Mouse (Mus musculus): ENCODE measurements around the gene Gm14147.
"Not testable (repeated sequence)": the region's sequence is repeated elsewhere in the genome, so short reads cannot be mapped to it uniquely, and the experiment has no call there.

The Gm14147 gene

GRCm38 (mm10) chr2:151097945-151098344, at the start of gene Gm14147:
Gene Gm14147 (plus strand): TSS chr2:151098245.
- not testable (repeated sequence) for DNase-seq (ENCODE audit: low spot score)

DNA sequence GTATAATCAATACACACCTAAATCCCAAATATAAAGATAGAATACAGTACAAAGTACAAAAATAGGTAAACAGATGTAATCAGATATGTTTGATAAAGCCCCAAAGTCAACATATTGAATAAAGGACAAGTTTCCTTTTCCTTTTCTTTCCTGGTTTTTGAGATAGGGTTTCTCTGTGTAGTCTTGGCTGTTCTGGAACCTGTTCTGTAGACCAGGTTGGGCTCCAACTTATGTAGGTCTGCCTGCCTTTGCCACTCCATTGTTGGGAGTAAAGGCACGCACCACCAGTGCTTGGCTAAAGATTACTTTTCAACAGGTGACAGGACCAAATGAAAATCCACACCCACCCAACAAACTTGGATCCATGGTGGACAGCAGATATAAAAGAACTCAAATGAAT, 41.4 kb upstream of the Gm14147 start:
- no peak for DNase-seq (ENCODE audit: low spot score)

GRCm38 (mm10) chr2:151092250-151092649, 5.8 kb upstream of the Gm14147 start, which contains the start of gene Gm14151:
Gene Gm14151 (minus strand): TSS chr2:151092350.
- DNase-seq (ENCODE audit: low spot score), result not testable (repeated sequence)
